Comparison of ENCODE assay signal across 30 mouse cellular contexts in genomic region chr4:152239974-152240373, GRCm38 (mm10). TPM values are rescaled to one million over a fixed set of nuclear protein-coding genes. Genes with fewer than 3 reads are reported as not detected.
DNase-seq lines count a peak whose midpoint lies in the region; ATAC-seq lines count a peak whose summit lies in the region.
"Had no signal": no experiment of that assay in that cellular context is flagged by ENCODE, and none has a peak within 500 bp of the region (broad histone marks: within the 10 kb centered on the region; RNA-seq: fewer than 3 reads in every experiment).

No protein-coding gene starts in this region.

- no peaks in the 10 kb centered on the region for H3K27me3 ChIP-seq in heart, embryonic 10.5 days (ENCODE audit: insufficient read depth, poor library complexity, severe bottlenecking)
- no peaks in the 10 kb centered on the region for H3K27me3 ChIP-seq in hindbrain, embryonic 10.5 days (ENCODE audit: insufficient read depth, poor library complexity, severe bottlenecking)
- H3K27me3 ChIP-seq in hindbrain, embryonic 14.5 days (ENCODE audit: control insufficient read depth, insufficient read depth, low read length) = no peaks in the 10 kb centered on the region
- H3K27me3 ChIP-seq: embryonic facial prominence, embryonic 12.5 days; embryonic facial prominence, embryonic 15.5 days; hindbrain, embryonic 13.5 days had no signal

- no peak overlapping the region for H3K4me3 ChIP-seq in heart, embryonic 10.5 days
- no peak overlapping the region for H3K4me3 ChIP-seq in hindbrain, embryonic 10.5 days
- no peak overlapping the region for H3K4me3 ChIP-seq in hindbrain, embryonic 14.5 days (replicated peaks; ENCODE audit: low read length)
- H3K4me3 ChIP-seq: embryonic facial prominence, embryonic 12.5 days; embryonic facial prominence, embryonic 15.5 days; gastrocnemius, adult 2 months; hindbrain, embryonic 13.5 days had no signal

- ATAC-seq in hindbrain, embryonic 14.5 days (ENCODE audit: low FRiP score) = no peak
- ATAC-seq: activated CD4-positive, CD25-positive, alpha-beta regulatory T cell, adult 4 months; forebrain, embryonic 14.5 days; forebrain, postnatal 0 days; hindbrain, postnatal 0 days; inflammation-experienced regulatory T-cells, adult 6 months; intestine, embryonic 16.5 days had no signal

- H3K9ac ChIP-seq in hindbrain, embryonic 14.5 days = no peak overlapping the region
- H3K9ac ChIP-seq: embryonic facial prominence, embryonic 12.5 days; embryonic facial prominence, embryonic 15.5 days; forebrain, postnatal 0 days; hindbrain, embryonic 13.5 days had no signal

- WGBS in heart, embryonic 10.5 days = 49% methylated on average over 4 of the region's 4 CpGs
- WGBS in hindbrain, embryonic 10.5 days = 53% methylated on average over 4 of the region's 4 CpGs
- 61% methylated on average over 4 of the region's 4 CpGs for WGBS in hindbrain, embryonic 14.5 days

- no peak for DNase-seq in heart, embryonic 10.5 days (ENCODE audit: low spot score)
- DNase-seq in heart, adult 18-20 months = no peak
- no peak for DNase-seq in hindbrain, embryonic 10.5 days (ENCODE audit: low spot score)
- no peak for DNase-seq in hindbrain, embryonic 14.5 days (ENCODE audit: low spot score)
- DNase-seq in adipocyte (ENCODE audit: low spot score) = peak; percentile 72
- no peak for DNase-seq in cerebellum, postnatal 14 days
- DNase-seq: adrenal gland, postnatal 10 days; adrenal gland, postnatal 36 days; cerebellum, adult 18-20 months; cerebellum, adult 9-10 months; cerebellum, postnatal 25 days; forebrain, postnatal 0 days; gastrocnemius, adult 2 months; gastrocnemius, postnatal 14 days; heart, adult 11 months had no signal

- H3K4me2 ChIP-seq in hindbrain, embryonic 14.5 days (replicated peaks) = no peak overlapping the region
- H3K4me2 ChIP-seq: embryonic facial prominence, embryonic 12.5 days; embryonic facial prominence, embryonic 15.5 days; heart, embryonic 11.5 days; hindbrain, embryonic 13.5 days had no signal

- H3K9me3 ChIP-seq in heart, embryonic 10.5 days = no peaks in the 10 kb centered on the region
- H3K9me3 ChIP-seq in hindbrain, embryonic 10.5 days = no peaks in the 10 kb centered on the region
- no peaks in the 10 kb centered on the region for H3K9me3 ChIP-seq in hindbrain, embryonic 14.5 days (ENCODE audit: control insufficient read depth, low read length)
- H3K9me3 ChIP-seq: embryonic facial prominence, embryonic 12.5 days; embryonic facial prominence, embryonic 15.5 days; hindbrain, embryonic 13.5 days had no signal

- H3K36me3 ChIP-seq in heart, embryonic 10.5 days = peaks cover 9% of the 10 kb centered on the region; the same call in 1 of the 2 replicates
- peaks cover 61% of the 10 kb centered on the region for H3K36me3 ChIP-seq in hindbrain, embryonic 10.5 days
- H3K36me3 ChIP-seq in hindbrain, embryonic 14.5 days (replicated peaks; ENCODE audit: control insufficient read depth, insufficient read depth) = peaks cover 32% of the 10 kb centered on the region
- H3K36me3 ChIP-seq: embryonic facial prominence, embryonic 12.5 days had no signal

- H3K4me1 ChIP-seq in heart, embryonic 10.5 days = peaks cover 53% of the 10 kb centered on the region
- peaks cover 25% of the 10 kb centered on the region for H3K4me1 ChIP-seq in hindbrain, embryonic 10.5 days (replicated peaks)
- H3K4me1 ChIP-seq in hindbrain, embryonic 14.5 days (replicated peaks; ENCODE audit: control insufficient read depth, insufficient read depth, low read length) = no peaks in the 10 kb centered on the region
- H3K4me1 ChIP-seq: embryonic facial prominence, embryonic 12.5 days had no signal

- peak overlapping the region; percentile 23; the same call in 1 of the 2 replicates for H3K27ac ChIP-seq in heart, embryonic 10.5 days
- H3K27ac ChIP-seq in hindbrain, embryonic 10.5 days = peak overlapping the region; percentile 40; the same call in 1 of the 2 replicates
- no peak overlapping the region for H3K27ac ChIP-seq in hindbrain, embryonic 14.5 days
- H3K27ac ChIP-seq: embryonic facial prominence, embryonic 12.5 days; embryonic facial prominence, embryonic 15.5 days; gastrocnemius, adult 2 months; hindbrain, embryonic 13.5 days; hindbrain, postnatal 0 days had no signal

RNA-seq across cellular contexts. Expression of gene Gpr153, which starts 34.1 kb away (rescaled TPM):
- 5.5 and 6.3 TPM in 2 replicates for polyA plus RNA-seq in heart, embryonic 10.5 days (2016; fragmentation: Nextera tagmentation; extraction: Ambion mirVana)
- 10 to 100 TPM in 1 of 2 experiments, 1 to 10 TPM in 1; 8.0 to 10.2 TPM for total RNA-seq in heart, adult 18-20 months (2021)
- 7.0 and 7.9 TPM in 2 replicates for polyA plus RNA-seq in hindbrain, embryonic 10.5 days (2016; fragmentation: Nextera tagmentation; extraction: Ambion mirVana)
- 23.1 and 27.8 TPM in 2 replicates for polyA plus RNA-seq in hindbrain, embryonic 14.5 days (2014; fragmentation: Nextera tagmentation; extraction: Ambion mirVana)
- total RNA-seq: hematopoietic stem cell, adult 5-6 weeks had no signal
- polyA plus RNA-seq: activated CD4-positive, CD25-positive, alpha-beta regulatory T cell, adult 4 months had no signal

RNA-seq across cellular contexts. Expression of gene Hes3, which starts 51.5 kb away (rescaled TPM):
- polyA plus RNA-seq in heart, embryonic 10.5 days (2016; fragmentation: Nextera tagmentation; extraction: Ambion mirVana) = not detected in 2 replicates
- total RNA-seq in heart, adult 18-20 months (2021) = not detected
- 9.2 and 17.3 TPM in 2 replicates for polyA plus RNA-seq in hindbrain, embryonic 10.5 days (2016; fragmentation: Nextera tagmentation; extraction: Ambion mirVana)
- polyA plus RNA-seq in hindbrain, embryonic 14.5 days (2014; fragmentation: Nextera tagmentation; extraction: Ambion mirVana) = 0.24 and 1.2 TPM in 2 replicates
- total RNA-seq: adrenal gland, adult 18-20 months; adrenal gland, postnatal 10 days; adrenal gland, postnatal 36 days; common myeloid progenitor, adult 5-6 weeks; gastrocnemius, adult 2 months; gastrocnemius, postnatal 14 days; gastrocnemius, postnatal 4 days; heart, postnatal 25 days; hematopoietic stem cell, adult 5-6 weeks had no signal
- polyA plus RNA-seq: activated CD4-positive, CD25-positive, alpha-beta regulatory T cell, adult 4 months; embryonic facial prominence, embryonic 15.5 days; forebrain, embryonic 14.5 days; forebrain, postnatal 0 days; heart, embryonic 11.5 days; heart, embryonic 16.5 days; inflammation-experienced regulatory T-cells, adult 6 months; intestine, embryonic 16.5 days had no signal

RNA-seq across cellular contexts. Expression of gene Icmt, which starts 57.1 kb away (rescaled TPM):
- polyA plus RNA-seq in heart, embryonic 10.5 days (2016; fragmentation: Nextera tagmentation; extraction: Ambion mirVana) = 23.1 and 27.4 TPM in 2 replicates
- total RNA-seq in heart, adult 18-20 months (2021) = 10 to 100 TPM; 25.7 to 32.2 TPM
- 22.3 and 29.1 TPM in 2 replicates for polyA plus RNA-seq in hindbrain, embryonic 10.5 days (2016; fragmentation: Nextera tagmentation; extraction: Ambion mirVana)
- polyA plus RNA-seq in hindbrain, embryonic 14.5 days (2014; fragmentation: Nextera tagmentation; extraction: Ambion mirVana) = 20.6 and 22.8 TPM in 2 replicates
